Mouse (Mus musculus) ES-E14 (cell line): ENCODE measurements around the gene Cep85l.

ENCODE experiments used
- CHD2 ChIP-seq: IDR thresholded peaks from 2 replicates; pipeline ENCODE4 v1.6.1; 2014; ENCODE audit warnings: mild to moderate bottlenecking, low read depth, low read length, inconsistent platforms
- HCFC1 ChIP-seq: IDR thresholded peaks from 2 replicates; pipeline ENCODE4 v1.6.1; 2012; ENCODE audit warnings: low read length, inconsistent platforms, borderline replicate concordance; ENCODE audit not compliant: insufficient read depth
- MAFK ChIP-seq: IDR thresholded peaks from 2 replicates; pipeline ENCODE4 v1.6.1; 2014; ENCODE audit warnings: mild to moderate bottlenecking, low read depth, low read length, inconsistent platforms; ENCODE audit not compliant: insufficient read depth
- ZC3H11A ChIP-seq: IDR thresholded peaks from 2 replicates; pipeline ENCODE4 v1.6.1; 2012; ENCODE audit warnings: low read depth, mild to moderate bottlenecking, inconsistent platforms, low read length, borderline replicate concordance
- ZNF384 ChIP-seq: IDR thresholded peaks from 2 replicates; pipeline ENCODE4 v1.6.1; 2012; ENCODE audit warnings: low read depth, low read length, inconsistent platforms

DNA sequence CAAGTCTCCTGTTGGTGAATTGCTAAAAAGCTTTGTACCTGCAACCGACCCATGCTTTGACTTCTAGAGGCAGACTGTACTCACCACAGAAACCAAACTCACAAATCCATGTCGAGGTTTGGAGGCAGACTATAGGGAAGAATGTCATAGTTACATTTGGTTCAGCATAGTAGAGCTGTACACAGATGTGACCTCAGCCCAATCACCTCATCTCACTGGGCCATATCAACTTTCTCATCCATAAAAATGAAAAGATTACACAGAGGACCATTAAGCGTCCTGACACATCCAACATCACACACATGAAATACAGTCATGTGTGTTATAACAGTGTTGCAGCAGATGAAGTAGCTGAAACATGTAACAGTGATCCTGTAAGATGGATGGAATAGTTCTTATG is 19.3 kb upstream of the Cep85l start:
- no peak for TF ChIP-seq HCFC1
- no peak for TF ChIP-seq CHD2
- no peak for TF ChIP-seq ZC3H11A
- no peak for TF ChIP-seq MAFK
- TF ChIP-seq ZNF384, result no peak
